Mouse (Mus musculus): ENCODE measurements at regions not wholly inside any gene's neighbourhood (a gene's known extent, or its start where the extent isn't known, plus 50 kb on each side); places are given as distances from the start of the nearest gene placed in this dataset.

GRCm38 (mm10) chr9:13933404-13933803 is 105.9 kb downstream of the Fam76b start:
- H3K27me3 ChIP-seq (ENCODE audit: insufficient read depth, poor library complexity, severe bottlenecking), result peaks cover 26% of the 10 kb centered on the region
- 58% methylated on average over 6 of the region's 6 CpGs for WGBS
- H3K4me1 ChIP-seq, result no peaks in the 10 kb centered on the region
- H3K9me3 ChIP-seq, result no peaks in the 10 kb centered on the region; the same call in 1 of the 2 replicates
- no peak for DNase-seq (ENCODE audit: low spot score)
- no peak overlapping the region for H3K27ac ChIP-seq
- no peaks in the 10 kb centered on the region for H3K36me3 ChIP-seq
- H3K4me3 ChIP-seq, result no peak overlapping the region

- 81% methylated on average over 2 of the region's 2 CpGs for WGBS
- Histone ChIP-seq H3K4me3 (no peak overlapping the region), H3K36me3 (no peaks in the 10 kb centered on the region), H3K27me3 (ENCODE audit: insufficient read depth, poor library complexity, severe bottlenecking) (peaks cover 26% of the 10 kb centered on the region), H3K4me1 (no peaks in the 10 kb centered on the region), H3K9me3 (no peaks in the 10 kb centered on the region), H3K27ac (no peak overlapping the region)
- no peak for DNase-seq (ENCODE audit: low spot score)
Measured at GRCm38 (mm10) chr9:13937301-13937700, 109.8 kb downstream of the Fam76b start.

- WGBS, result 45% methylated on average over 3 of the region's 3 CpGs
- no peaks in the 10 kb centered on the region for H3K36me3 ChIP-seq
- H3K9me3 ChIP-seq, result no peaks in the 10 kb centered on the region
- H3K4me1 ChIP-seq, result no peaks in the 10 kb centered on the region
- DNase-seq (ENCODE audit: low spot score), result no peak
- no peaks in the 10 kb centered on the region for H3K27me3 ChIP-seq (ENCODE audit: insufficient read depth, poor library complexity, severe bottlenecking)
- H3K4me3 ChIP-seq, result no peak overlapping the region
- H3K27ac ChIP-seq, result no peak overlapping the region
Measured at GRCm38 (mm10) chr9:13946519-13946918, 119.0 kb downstream of the Fam76b start.

GRCm38 (mm10) chr9:13952157-13952556 is 124.6 kb downstream of the Fam76b start:
- no peak for DNase-seq (ENCODE audit: low spot score)
- H3K4me3 ChIP-seq, result no peak overlapping the region
- H3K27me3 ChIP-seq (ENCODE audit: insufficient read depth, poor library complexity, severe bottlenecking), result no peaks in the 10 kb centered on the region
- no peaks in the 10 kb centered on the region for H3K9me3 ChIP-seq
- H3K4me1 ChIP-seq, result no peaks in the 10 kb centered on the region
- H3K36me3 ChIP-seq, result no peaks in the 10 kb centered on the region
- H3K27ac ChIP-seq, result no peak overlapping the region

GRCm38 (mm10) chr9:13963140-13963763 is 135.7 kb downstream of the Fam76b start:
- 82% methylated on average over 7 of the region's 7 CpGs for WGBS
- H3K27me3 ChIP-seq (ENCODE audit: insufficient read depth, poor library complexity, severe bottlenecking), result no peaks in the 10 kb centered on the region
- H3K4me3 ChIP-seq, result no peak overlapping the region
- no peak overlapping the region for H3K27ac ChIP-seq
- DNase-seq (ENCODE audit: low spot score), result no peak
- H3K9me3 ChIP-seq, result no peaks in the 10 kb centered on the region
- no peaks in the 10 kb centered on the region for H3K4me1 ChIP-seq
- H3K36me3 ChIP-seq, result no peaks in the 10 kb centered on the region

- no peak overlapping the region for H3K27ac ChIP-seq
- no peaks in the 10 kb centered on the region for H3K4me1 ChIP-seq
- H3K27me3 ChIP-seq (ENCODE audit: insufficient read depth, poor library complexity, severe bottlenecking), result no peaks in the 10 kb centered on the region
- DNase-seq (ENCODE audit: low spot score), result no peak
- WGBS, result 72% methylated on average over 3 of the region's 3 CpGs
- no peaks in the 10 kb centered on the region for H3K9me3 ChIP-seq
- no peak overlapping the region for H3K4me3 ChIP-seq
- H3K36me3 ChIP-seq, result no peaks in the 10 kb centered on the region
Measured at GRCm38 (mm10) chr9:13963796-13964195, 136.3 kb downstream of the Fam76b start.

- H3K36me3 ChIP-seq, result no peaks in the 10 kb centered on the region
- no peak for DNase-seq (ENCODE audit: low spot score)
- 86% methylated on average over 4 of the region's 4 CpGs for WGBS
- H3K27ac ChIP-seq, result no peak overlapping the region
- H3K4me3 ChIP-seq, result no peak overlapping the region
- no peaks in the 10 kb centered on the region for H3K9me3 ChIP-seq
- no peaks in the 10 kb centered on the region for H3K4me1 ChIP-seq
- no peaks in the 10 kb centered on the region for H3K27me3 ChIP-seq (ENCODE audit: insufficient read depth, poor library complexity, severe bottlenecking)
Measured at GRCm38 (mm10) chr9:13964256-13964655, 136.7 kb downstream of the Fam76b start.

GRCm38 (mm10) chr9:13966212-13966611 is 138.7 kb downstream of the Fam76b start:
- 88% methylated on average over 1 of the region's 1 CpGs for WGBS
- no peaks in the 10 kb centered on the region for H3K4me1 ChIP-seq
- no peaks in the 10 kb centered on the region for H3K36me3 ChIP-seq
- no peak overlapping the region for H3K27ac ChIP-seq
- H3K9me3 ChIP-seq, result no peaks in the 10 kb centered on the region
- no peak for DNase-seq (ENCODE audit: low spot score)
- no peak overlapping the region for H3K4me3 ChIP-seq
- no peaks in the 10 kb centered on the region for H3K27me3 ChIP-seq (ENCODE audit: insufficient read depth, poor library complexity, severe bottlenecking)

- Histone ChIP-seq H3K27me3 (ENCODE audit: insufficient read depth, poor library complexity, severe bottlenecking) (no peaks in the 10 kb centered on the region), H3K4me3 (no peak overlapping the region), H3K4me1 (no peaks in the 10 kb centered on the region), H3K36me3 (no peaks in the 10 kb centered on the region), H3K27ac (no peak overlapping the region), H3K9me3 (no peaks in the 10 kb centered on the region)
- no peak for DNase-seq (ENCODE audit: low spot score)
- 77% methylated on average over 1 of the region's 1 CpGs for WGBS
Measured at GRCm38 (mm10) chr9:13969262-13969661, 141.7 kb downstream of the Fam76b start.

GRCm38 (mm10) chr9:13973600-13973999 is 146.1 kb downstream of the Fam76b start:
- no peaks in the 10 kb centered on the region for H3K36me3 ChIP-seq
- H3K27me3 ChIP-seq (ENCODE audit: insufficient read depth, poor library complexity, severe bottlenecking), result no peaks in the 10 kb centered on the region
- no peaks in the 10 kb centered on the region for H3K9me3 ChIP-seq
- WGBS, result 59% methylated on average over 4 of the region's 4 CpGs
- DNase-seq (ENCODE audit: low spot score), result no peak
- no peak overlapping the region for H3K27ac ChIP-seq
- H3K4me1 ChIP-seq, result no peaks in the 10 kb centered on the region
- H3K4me3 ChIP-seq, result no peak overlapping the region

GRCm38 (mm10) chr9:13974870-13975269 is 147.4 kb downstream of the Fam76b start:
- Histone ChIP-seq H3K36me3 (no peaks in the 10 kb centered on the region), H3K4me3 (no peak overlapping the region), H3K27ac (no peak overlapping the region), H3K4me1 (no peaks in the 10 kb centered on the region), H3K27me3 (ENCODE audit: insufficient read depth, poor library complexity, severe bottlenecking) (no peaks in the 10 kb centered on the region), H3K9me3 (no peaks in the 10 kb centered on the region)
- WGBS, result 56% methylated on average over 1 of the region's 1 CpGs
- DNase-seq (ENCODE audit: low spot score), result peak; percentile 39

GRCm38 (mm10) chr9:13978842-13979241 is 151.3 kb downstream of the Fam76b start:
- H3K4me1 ChIP-seq, result no peaks in the 10 kb centered on the region
- H3K4me3 ChIP-seq, result no peak overlapping the region
- H3K27ac ChIP-seq, result no peak overlapping the region
- no peaks in the 10 kb centered on the region for H3K27me3 ChIP-seq (ENCODE audit: insufficient read depth, poor library complexity, severe bottlenecking)
- peak; percentile 38 for DNase-seq (ENCODE audit: low spot score)
- no peaks in the 10 kb centered on the region for H3K36me3 ChIP-seq
- WGBS, result 62% methylated on average over 6 of the region's 6 CpGs
- H3K9me3 ChIP-seq, result no peaks in the 10 kb centered on the region

GRCm38 (mm10) chr9:13987486-13987885 is 160.0 kb downstream of the Fam76b start:
- no peaks in the 10 kb centered on the region for H3K36me3 ChIP-seq
- H3K4me3 ChIP-seq, result no peak overlapping the region
- no peak for DNase-seq (ENCODE audit: low spot score)
- 80% methylated on average over 8 of the region's 8 CpGs for WGBS
- H3K27ac ChIP-seq, result no peak overlapping the region
- H3K4me1 ChIP-seq, result 0 out of 2 replicates have a peak, but pooled peaks cover 5% of the 10 kb centered on the region
- H3K27me3 ChIP-seq (ENCODE audit: insufficient read depth, poor library complexity, severe bottlenecking), result peaks cover 10% of the 10 kb centered on the region
- H3K9me3 ChIP-seq, result no peaks in the 10 kb centered on the region

- Histone ChIP-seq H3K4me3 (no peak overlapping the region), H3K27ac (no peak overlapping the region)
Measured at GRCm38 (mm10) chr9:13988901-13989300, 161.4 kb downstream of the Fam76b start.

More at GRCm38 (mm10) chr9:13988901-13989300, 161.4 kb downstream of the Fam76b start:
- Histone ChIP-seq H3K4me1 (0 out of 2 replicates have a peak, but pooled peaks cover 5% of the 10 kb centered on the region), H3K27me3 (ENCODE audit: insufficient read depth, poor library complexity, severe bottlenecking) (peaks cover 15% of the 10 kb centered on the region), H3K36me3 (no peaks in the 10 kb centered on the region), H3K9me3 (no peaks in the 10 kb centered on the region)
- no peak for DNase-seq (ENCODE audit: low spot score)
- 71% methylated on average over 4 of the region's 4 CpGs for WGBS
